Mouse (Mus musculus) adrenal gland, postnatal 10 days (tissue): Measurements from ENCODE around the gene Slco1a1. TPM values are rescaled to one million over a fixed set of nuclear protein-coding genes. Genes with fewer than 3 reads are reported as not detected.
A peak's percentile ranks its signal among the peaks of the same experiment; 100 is the strongest.
"Not testable (repeated sequence)": the region's sequence is repeated elsewhere in the genome, so short reads cannot be mapped to it uniquely, and the experiment has no call there.

Experiments used
- DNase-seq: peaks from one replicate; pipeline ENCODE4 v3.0.0; 2021; ENCODE audit warnings: mixed read lengths
- long read RNA-seq, 2 experiments: library from polyadenylated mRNA; stranded (forward); transcript quantifications; one replicate each; pipeline ENCODE4 v2.0.0; 2021
- total RNA-seq, 2 experiments: library from RNA; stranded (reverse); gene quantifications; 2 replicates each; pipeline ENCODE4 v1.2.3; 2021

The Slco1a1 gene
- total RNA-seq: under 1 TPM; 0.12 to 0.33 TPM
- long read RNA-seq, experiment 1, partial matches to known transcripts: 0 of 1 reads
- long read RNA-seq, experiment 1, other reads (novel, unspliced or antisense): 1 of 1 reads
- long read RNA-seq, experiment 2: 0 reads

DNA sequence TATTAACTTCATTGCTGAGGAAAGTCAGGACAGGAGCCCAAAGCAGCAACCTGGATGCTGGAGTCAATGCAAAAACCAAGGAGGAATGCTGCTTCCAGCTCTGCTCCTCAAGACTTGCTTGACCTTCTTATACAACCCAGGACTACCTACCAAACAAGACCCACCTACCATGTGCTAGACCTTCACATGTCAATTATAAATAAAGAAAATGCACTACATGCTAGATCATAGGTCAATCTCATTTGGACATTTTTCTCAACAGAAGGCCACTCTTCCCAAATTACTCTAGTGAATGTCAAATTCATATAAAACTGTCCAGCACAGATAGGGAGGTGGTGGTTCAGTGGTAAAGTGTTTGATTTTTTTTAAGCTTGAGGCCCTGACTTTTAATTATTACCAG lies at the start of gene Slco1a1:
Slco1a1 (minus strand) TSS at position 101 of the 400 bp plus-strand sequence.
- no peak for DNase-seq

DNA sequence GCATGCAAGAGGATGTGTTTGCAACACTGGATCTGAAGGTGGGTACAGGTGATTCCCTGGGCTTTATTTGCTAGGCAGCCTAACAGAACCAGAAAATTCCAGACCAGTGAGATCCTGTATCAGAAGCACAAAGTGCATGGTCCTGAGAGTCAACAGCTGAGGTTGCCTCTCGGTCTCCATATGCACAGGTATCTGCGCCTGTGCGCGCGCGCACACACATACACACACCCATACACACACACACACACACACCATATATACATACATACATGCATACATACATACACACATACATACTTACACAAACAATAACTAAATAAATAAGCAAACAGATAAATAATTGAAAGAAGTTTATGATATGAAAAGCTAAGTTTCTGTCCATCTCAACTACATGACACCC lies 40.0 kb upstream of the Slco1a1 start:
- DNase-seq: no peak

DNA sequence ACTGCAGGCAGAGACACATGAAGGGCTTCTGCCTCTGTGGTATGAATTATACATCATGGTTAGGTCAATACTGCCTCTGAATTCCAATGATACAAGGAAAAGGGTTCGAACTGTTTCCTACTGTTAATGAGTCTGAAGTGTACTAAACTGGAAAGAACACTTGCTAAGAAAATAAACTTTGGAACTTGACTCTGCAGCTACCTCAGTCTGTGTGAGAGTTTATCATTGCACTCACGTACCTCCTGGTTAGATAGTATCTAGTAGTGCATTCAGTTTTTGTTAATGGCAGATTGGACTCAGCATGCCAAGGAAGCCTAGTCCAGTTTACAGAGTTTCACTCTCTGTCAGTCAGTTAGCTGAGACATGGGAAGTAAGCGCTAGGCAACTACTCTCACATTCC lies 37.9 kb upstream of the Slco1a1 start:
- no peak for DNase-seq

DNA sequence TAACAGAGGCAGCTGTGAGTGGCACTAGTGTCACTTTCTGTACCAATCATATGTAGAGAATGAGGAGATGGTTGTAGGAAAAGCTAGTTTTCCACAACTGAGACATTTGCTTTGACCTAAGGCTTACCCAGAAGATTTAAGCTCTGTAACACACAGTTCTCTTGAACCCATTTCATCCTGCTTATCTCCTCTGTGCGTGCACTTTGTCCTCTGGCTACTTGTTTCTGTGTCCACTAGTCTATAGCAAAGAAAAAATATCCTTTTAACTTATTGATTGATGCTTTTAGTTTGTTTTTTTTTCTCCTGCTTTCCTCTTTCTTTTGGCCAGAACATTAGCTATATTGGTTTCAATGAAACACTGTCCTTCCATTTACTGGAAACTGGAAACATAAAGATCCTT lies 15.7 kb upstream of the Slco1a1 start:
- no peak for DNase-seq

DNA sequence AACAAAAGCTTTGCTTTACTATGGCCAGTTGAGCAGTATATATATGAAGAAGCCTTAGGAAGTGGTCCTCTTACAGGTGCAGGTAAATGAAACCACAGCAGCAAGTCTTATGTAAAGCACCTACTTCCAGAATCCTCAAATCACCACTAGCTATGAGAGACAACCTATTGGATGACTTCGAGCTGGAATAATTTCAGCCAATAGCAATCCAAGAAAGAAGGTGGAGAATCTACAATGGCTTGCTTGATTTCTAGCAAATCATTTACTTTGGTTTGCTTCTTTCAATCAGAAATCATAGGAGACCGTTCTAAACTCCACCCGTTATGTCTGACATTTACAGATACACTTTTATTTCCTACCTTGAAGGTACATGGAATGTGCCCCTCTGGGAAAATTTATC lies 15.1 kb upstream of the Slco1a1 start:
- no peak for DNase-seq

DNA sequence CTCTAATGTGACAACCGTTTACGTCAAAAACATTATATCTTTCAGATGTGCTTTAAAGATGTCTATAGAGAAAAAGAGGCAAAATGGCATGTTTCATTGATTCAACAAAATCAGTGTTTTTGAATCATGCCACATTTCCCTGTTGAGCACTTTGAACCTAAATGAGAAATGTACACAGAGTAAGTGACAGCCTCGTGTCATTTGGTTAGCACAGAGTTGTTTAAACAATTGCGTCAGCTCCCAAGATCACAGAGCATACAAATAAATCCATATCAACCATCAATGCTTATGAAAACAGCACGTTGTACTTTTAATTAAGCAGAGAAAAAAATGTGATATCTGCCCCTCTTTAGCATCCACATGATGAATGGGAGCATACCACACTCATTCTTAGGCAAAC lies 13.7 kb upstream of the Slco1a1 start:
- DNase-seq: no peak

DNA sequence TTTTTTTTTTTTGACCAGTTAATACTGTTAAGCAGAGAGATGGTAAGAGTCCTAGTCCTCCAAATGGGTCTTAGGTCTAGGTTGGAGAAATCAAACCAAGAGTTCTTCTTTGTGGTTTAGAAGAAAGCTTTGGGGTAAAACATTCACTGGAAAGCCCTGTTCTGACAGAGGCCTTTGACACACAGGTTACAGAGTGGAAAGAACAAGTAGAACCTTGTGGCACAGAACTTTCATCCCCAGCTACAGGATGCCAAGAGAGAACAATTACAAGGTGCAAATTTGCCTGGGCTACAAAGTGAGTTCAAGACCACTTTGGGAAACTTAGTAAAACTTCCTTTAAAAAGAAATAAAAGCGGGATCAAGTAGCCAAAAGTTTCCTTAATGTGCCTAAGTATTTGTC lies 6.3 kb downstream of the Slco1a1 start:
- DNase-seq: no peak

DNA sequence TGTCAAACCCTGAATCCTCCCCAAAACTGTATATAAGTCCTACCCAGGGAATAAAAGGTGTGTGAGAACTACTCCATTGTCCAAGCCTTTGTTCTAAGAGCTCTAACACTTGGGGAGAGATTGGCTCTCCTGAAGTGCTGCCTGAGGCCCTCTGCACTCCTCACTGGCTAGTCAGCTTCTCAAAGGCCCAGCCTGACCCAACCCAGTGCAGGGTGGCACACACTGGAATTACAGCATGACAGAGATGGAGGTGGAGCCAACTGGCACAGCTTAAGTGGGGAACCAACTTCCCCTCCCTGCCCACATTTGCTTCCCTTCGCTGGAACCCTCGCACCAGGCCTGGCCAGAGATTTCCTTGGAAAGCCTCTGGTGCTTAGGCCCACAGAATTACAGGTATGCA lies 48.6 kb downstream of the Slco1a1 start:
- no peak for DNase-seq

DNA sequence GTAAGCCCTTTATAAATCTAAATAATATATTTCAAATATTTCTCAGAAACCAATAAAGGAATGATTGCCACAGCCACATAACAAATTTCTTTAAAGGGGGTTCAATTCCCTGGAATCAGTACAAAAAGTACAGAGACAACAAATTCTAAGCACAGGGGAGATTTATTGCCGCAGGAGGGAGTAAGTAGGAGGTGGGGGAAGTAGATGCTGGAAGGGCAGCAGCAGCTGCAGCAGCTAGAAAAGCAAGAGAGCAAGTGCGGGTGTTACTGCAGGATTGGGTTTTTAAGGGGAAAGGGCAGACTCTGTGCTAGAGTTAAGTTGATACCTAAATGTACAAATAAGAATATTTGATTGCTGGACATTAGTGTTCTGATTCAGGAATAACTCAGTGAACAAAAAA lies 57.0 kb downstream of the Slco1a1 start:
- DNase-seq: no peak

DNA sequence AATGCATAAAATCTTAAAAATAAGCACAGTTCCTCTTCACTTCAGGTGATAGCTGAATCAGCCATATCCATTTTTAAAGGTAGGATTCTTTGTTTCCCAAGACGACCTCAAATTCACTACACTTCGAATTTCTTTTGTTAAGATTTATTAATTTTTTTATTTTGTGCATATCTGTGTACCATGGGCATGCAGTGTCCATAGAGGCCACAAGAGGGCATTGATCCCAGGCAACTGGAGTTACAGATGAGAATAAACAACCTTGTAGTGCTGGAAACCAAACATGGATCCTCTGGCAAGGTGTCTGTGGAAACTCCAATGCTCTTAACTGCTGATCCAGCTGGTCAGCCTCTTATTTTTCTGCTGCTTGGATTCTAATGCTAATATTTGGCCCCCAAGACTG lies 58.5 kb downstream of the Slco1a1 start:
- DNase-seq: peak; percentile 7

DNA sequence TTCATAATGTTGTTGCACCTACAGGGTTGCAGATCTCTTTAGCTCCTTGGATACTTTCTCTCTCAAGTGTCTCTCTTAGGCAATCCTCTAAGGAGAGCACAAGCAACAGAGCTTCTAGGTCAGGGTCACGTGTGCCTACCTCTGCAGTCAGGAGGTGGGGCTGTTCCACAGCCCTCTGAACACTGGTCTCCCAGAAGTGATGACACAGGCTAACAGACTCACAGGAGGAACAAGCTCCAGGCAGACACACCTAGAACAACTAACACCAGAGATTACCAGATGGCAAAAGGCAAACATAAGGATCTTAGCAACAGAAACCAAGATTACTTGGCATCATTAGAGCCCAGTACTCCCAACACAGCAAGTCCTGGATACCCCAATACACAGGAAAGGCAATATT lies 64.2 kb downstream of the Slco1a1 start:
- DNase-seq: peak; percentile 7

DNA sequence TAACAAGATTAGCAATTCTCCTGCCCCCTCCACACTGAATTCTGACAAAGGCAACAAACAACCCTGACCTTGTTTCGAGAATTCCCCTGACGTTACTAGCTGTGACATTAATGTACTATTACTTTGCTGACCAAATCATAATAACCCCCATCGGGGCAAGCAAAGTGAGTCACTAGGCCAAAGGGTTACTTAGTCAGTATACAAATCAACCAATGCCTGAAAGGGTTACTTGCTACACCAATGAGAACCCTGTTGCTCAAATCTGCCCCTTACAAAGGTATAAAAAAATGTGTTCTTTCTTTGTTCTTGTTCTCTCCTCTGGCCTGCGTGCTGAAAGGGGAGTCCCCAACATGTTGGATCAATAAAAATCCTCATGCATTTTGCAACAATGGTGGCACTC lies 71.0 kb downstream of the Slco1a1 start:
- not testable (repeated sequence) for DNase-seq

DNA sequence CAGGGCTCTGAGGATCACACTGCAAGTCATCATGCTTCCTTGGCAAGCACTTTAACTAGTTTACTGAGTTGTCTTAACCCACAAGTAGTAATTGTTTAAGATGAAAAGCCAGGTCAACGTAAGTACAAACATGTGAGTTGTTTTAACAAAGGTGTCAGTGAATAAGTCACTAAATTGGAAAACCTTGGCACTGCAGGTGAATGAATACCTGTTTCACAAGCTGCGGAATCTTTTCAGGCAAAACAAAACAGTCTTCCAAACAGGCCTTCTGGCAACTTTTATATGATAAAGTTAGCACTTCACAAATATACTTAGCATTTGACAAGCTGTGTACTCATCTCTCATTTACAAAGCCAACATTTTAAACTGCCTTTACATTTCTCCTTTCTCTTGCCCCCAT lies 75.1 kb downstream of the Slco1a1 start:
- DNase-seq: no peak

DNA sequence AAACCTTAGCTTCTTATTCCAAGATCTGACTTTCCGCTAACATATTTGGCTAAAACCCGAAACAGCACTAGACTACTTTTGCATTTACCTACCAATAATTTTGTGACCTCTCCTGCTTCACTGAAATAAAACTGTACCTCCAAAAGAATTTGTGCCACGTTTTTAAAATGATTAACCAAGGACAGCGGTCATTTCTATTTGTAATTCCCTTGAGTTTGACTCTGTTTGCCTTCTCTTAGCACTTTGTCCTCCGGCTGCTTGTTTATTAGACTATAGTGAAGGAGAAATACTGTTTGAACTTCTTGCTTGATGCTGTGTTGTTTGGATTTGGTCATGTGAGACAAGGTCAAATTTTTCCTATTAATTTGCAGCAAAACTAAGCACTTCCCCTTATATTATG lies 78.0 kb downstream of the Slco1a1 start:
- DNase-seq: no peak

DNA sequence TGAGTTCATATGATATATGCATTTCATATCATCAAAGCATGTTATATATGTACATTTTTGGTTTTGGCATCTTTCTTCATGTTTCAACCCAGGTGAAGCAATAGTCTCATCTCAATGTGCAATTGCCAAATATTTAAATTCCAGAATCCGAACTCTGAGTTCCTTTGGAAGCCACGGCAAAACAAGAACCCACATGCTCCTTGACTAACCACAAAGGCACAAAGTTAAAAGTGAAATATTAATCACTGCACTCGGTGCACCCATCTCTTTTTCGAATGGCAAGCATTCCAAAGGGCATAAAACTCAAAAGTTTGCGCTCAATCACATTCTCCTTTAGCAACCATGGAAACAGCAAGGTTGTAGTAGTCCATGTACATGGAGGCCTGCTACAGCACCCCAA lies 80.7 kb downstream of the Slco1a1 start:
- no peak for DNase-seq

DNA sequence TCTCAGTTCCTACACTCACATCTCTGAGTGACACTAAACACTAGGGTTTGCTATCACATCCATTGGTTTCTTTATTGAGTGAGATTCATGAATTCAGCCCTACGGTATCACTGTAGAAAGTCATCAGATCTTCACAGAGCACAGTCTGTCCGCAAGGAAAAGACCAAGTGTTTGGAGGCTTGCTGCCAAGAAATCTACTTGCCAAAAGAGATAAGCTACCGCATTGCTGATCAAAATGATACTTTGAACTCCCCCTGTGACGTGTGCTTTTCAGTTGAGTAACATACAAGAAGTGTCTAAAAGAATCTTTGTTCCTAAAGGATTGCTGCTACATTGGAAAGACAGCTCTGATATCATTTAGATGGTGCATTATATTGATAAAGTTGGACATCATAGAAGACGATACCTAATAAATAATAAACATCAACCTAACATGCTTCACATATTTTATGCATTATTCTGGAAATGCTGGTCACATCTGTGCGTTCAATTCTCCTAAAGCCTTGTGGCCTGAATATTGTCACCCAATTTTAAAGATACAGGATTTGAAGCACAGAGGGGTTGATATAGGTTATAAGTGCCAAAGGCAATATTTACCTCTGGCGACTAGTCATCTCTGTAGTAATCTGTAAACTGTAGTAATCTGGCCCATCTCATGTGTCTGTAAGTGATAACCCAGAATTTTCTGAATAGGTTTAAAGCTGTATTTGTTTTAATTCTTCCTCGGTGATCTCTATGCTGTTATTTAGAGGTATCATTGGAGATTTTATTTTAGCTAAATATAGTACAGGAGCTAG lies 88.8 kb downstream of the Slco1a1 start:
- no peak for DNase-seq

Other genes starting within 250 kb of the Slco1a1 start
- not detected for gene Gm5724, start 173.2 kb downstream of the Slco1a1 start, total RNA-seq
- 1 to 10 TPM; 3.6 to 8.0 TPM for gene Slco1a4, start 90.8 kb downstream of the Slco1a1 start, total RNA-seq
- not detected for gene Gm6614, start 64.5 kb upstream of the Slco1a1 start, total RNA-seq